Mouse (Mus musculus) kidney, adult 11 months (tissue): ENCODE measurements at regions not wholly inside any gene's neighbourhood (a gene's known extent, or its start where the extent isn't known, plus 50 kb on each side); places are given as distances from the start of the nearest gene placed in this dataset.

Experiments
- DNase-seq: peaks from one replicate; pipeline ENCODE4 v3.0.0; 2022

DNA sequence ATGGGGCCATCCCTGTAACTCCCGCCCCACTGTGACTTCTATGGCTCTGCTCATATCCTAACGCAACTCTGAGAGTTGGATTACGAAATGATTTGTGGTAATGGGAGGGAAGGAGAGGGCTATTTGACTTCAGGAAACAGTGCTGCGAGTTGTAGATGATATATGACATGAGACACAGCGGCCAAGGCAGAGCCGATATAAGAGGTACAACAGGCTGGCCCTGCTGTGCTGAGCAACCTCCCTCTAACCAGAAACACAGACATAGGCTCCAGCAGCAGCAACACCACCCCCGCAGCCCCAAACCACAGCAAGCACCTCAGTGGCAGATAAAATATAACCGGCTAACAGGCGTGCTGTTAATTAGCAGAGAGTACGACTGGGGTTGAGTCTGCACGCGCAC lies 312.5 kb upstream of the Mgmt start:
- no peak for DNase-seq

DNA sequence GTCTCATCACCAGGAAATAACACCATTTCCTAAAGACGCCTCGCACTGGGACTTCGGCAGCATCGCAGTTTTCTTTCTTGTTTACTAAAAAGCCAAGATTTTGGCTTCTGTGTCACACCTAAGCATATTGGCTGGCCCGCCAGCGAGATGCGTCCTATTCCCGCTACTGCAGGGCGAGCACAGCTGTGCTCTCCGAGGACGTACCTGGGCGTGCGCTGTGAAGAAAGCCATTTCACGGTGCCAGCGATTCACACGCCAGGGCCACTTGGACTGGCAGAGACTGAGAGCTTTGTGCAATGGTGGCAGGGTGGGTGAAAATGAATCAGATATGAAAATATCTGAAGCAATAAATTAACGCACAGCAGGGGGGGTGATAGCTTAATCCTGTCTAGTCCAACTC lies 310.1 kb upstream of the Mgmt start:
- no peak for DNase-seq

GRCm38 (mm10) chr7:136588491-136588890 lies 305.9 kb upstream of the Mgmt start:
- no peak for DNase-seq

GRCm38 (mm10) chr7:136590947-136591346 lies 303.5 kb upstream of the Mgmt start:
- no peak for DNase-seq

- no peak for DNase-seq
Measured at GRCm38 (mm10) chr7:136607278-136608120, 286.9 kb upstream of the Mgmt start.

DNA sequence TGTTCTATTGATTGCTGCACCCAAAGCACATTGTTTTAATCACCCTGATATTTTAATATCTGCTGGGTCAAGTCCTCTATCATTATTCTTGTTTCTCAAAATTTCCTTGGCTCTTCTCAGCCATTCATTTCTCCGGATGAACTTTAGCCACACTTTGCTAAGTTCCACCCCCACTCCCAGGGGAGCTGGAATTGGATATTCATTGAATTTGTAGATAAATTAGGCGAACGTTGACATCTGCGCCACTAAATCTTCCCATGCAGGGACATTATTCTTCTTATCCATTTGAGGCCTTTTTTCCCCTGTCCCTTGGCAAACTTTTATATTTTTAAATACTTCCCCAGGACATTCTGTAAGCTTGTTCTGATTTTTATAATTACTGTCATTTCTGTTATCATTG lies 280.9 kb upstream of the Mgmt start:
- peak; percentile 21 for DNase-seq

- no peak for DNase-seq
Measured at GRCm38 (mm10) chr7:136624496-136624895, 269.9 kb upstream of the Mgmt start.

- peak; percentile 57 for DNase-seq
Measured at GRCm38 (mm10) chr7:136631089-136631488, 263.3 kb upstream of the Mgmt start.

DNA sequence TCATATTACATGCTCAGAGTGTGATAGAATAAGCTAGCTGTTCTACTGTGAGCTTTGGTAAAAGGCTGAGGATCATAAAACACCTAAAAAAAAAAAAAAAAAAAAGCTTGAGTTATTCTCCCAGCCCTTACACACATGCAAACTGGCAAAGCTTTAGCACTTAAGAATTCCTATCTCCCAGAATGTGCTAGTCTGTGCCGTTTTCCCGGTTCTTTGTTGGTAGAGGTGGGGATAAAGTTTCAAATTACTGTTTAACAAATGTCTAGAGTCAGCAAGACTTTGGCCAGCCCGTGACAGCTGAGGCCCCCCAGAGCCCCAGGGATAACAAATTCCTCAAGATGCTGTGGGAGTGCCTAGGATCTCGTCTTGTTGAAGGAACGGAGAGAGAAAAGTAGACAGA lies 254.3 kb upstream of the Mgmt start:
- peak; percentile 43 for DNase-seq

DNA sequence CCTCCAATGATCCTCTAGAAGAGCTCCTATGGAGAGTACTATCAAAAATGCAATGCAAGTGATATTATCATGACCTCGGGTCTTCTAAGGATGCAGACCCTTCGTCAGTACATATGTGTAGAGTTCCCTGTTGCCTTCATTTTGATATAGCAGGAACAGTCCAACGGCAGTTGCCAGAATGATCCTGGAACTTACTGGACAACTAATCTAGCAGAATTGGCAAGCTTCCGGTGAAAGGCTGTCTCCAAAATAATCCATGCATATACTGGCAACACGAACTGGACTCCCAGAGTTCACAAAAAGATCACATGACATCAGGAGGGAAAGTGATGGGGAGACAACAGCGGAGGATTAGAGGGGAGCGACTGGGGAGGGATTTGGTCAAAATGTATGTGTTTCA lies 253.6 kb upstream of the Mgmt start:
- no peak for DNase-seq

GRCm38 (mm10) chr7:136649796-136650195 lies 244.6 kb upstream of the Mgmt start:
- no peak for DNase-seq

DNA sequence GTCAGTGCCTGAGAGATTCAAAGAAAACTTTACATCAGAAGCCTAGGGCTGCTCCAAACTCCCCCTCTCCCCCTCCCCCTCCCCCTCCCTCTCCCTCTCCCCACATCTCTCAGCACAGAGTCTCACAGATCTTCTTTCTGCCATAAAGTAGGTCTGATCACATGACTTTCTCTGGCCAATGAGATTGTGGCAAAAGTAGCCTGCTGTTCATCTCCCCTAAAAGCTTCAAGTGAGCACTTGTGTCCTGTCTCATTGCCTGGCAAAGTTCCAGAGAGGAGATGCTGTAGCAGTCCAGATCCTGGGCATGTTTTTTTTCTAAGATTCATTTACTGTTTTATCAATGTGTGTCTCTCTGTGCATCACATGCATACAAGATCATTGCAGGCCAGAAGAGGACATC lies 234.5 kb upstream of the Mgmt start:
- DNase-seq: no peak

- no peak for DNase-seq
Measured at GRCm38 (mm10) chr7:136660401-136660800, 234.0 kb upstream of the Mgmt start.

DNA sequence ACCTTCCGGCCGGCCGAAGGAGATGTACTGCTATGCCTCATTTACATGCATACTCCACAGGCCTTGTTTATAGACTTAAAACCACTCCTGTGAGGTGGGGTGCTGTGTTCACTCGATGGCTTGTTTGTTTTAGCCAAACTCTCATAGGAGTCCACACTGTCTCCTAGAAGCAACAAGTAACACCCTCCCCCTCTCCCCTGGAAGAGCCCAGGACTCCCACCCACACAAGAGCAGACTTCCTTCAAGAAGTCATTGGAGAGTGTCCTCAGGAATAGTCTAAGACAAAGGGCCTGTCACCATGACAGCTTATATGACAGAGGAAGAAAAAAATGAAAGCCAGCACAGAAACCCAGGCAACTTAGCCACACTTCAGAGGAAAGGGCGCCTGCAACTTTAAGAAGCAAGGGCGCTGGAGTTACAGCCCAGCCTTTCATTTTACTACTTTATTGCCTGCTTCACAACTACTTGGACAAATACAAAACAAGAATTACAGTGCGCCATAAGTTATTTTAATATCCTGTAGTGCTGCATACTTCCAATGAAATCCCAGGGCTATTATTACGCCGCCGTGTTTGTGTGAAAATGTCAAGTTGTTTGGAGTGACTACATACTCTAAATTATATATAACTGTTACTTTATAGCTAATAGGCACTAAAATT lies 229.9 kb upstream of the Mgmt start:
- no peak for DNase-seq

DNA sequence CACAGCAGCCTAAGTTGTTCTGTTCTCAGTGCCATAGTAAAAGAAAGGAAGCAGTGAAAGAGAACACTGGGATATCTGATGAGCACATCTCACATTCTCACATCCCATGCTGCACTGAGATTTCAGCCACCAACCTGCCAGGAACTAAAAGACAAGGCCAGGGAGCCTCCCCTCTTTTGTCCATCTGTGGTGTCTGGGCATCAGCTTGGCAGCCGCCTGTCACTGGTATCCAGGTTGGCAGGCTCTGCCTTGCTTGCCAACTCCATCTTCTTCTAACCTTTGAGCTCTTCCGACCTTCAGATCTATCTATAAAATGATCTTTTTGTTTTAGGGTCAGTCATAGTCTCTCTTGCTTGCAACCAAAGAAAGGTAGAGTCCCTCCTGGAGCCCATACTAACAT lies 228.5 kb upstream of the Mgmt start:
- no peak for DNase-seq

DNA sequence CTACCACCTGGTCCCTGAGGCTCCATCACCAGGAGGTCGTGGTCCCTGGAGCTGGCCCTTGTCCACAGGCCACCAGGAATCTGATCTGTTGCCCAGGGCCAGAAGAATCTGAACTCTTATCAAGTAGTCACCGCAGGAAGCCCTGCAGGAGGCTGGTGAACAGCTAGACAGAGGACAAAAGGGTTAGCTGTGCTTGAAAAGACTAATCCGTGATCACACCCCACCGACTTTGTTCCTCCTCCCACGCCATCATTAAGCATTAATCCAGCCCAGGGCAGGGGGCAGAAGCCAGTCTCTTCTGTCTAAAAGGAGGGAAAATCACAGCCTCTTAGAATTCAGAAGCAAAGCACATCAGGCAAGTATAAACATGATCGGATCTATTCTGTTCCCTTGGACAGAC lies 227.7 kb upstream of the Mgmt start:
- no peak for DNase-seq

DNA sequence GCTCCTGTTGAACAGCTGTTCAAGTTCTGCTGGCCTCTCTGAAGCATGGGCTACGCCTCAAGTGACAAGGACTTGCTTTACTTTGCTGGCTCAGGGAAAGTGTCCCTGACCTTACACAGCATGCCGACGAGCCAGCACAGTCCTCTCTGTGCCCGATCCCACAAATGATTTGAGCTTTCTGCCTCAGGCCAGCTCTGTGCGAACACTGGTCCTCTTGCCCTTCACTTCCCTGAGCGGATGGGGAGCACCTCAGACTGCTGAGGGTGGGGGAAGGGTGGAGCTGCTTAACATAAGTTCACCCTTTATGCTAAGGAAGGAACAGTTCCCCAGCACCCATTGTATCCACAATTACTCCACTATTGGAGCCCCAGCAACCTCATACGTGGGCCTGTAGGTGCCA lies 223.7 kb upstream of the Mgmt start:
- DNase-seq: no peak

DNA sequence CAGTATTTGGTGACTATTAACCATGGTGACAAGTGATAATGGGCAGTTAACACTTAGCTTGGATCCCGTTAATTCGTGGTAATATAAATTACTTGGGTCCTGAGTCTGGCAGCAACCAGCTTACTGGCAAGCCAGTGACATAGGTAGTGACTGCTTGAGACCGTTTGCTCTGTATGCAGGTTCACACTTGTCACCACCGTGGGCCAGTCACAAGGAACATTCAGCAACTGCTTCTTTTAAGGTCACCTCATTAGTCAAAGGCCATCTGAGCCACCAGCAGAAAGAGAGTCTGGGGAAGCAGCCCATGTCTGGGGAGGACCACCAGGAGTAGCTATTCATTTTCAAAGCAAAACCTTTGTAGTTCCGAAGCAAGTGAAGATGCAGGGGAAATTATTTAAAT lies 220.3 kb upstream of the Mgmt start:
- DNase-seq: no peak

DNA sequence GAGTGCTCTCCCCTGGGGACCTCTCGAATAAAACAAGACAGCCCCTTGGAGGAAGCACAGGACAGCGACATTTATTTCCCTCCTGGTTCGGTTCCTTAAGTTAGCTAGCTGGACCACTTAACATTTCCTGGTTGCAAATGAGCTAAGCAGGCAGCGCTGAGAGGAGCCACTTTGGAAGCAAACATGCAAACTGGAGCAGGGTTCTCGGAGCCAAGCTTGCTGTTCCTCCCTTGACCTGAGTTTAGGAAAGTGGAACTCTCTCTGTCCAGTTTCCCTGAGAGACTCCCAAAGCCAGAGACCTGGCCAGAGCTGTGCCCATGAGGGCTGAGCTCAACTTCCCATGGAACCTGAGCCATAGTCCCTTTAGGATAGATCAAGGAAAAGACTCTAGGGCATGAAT lies 219.4 kb upstream of the Mgmt start:
- DNase-seq: no peak

DNA sequence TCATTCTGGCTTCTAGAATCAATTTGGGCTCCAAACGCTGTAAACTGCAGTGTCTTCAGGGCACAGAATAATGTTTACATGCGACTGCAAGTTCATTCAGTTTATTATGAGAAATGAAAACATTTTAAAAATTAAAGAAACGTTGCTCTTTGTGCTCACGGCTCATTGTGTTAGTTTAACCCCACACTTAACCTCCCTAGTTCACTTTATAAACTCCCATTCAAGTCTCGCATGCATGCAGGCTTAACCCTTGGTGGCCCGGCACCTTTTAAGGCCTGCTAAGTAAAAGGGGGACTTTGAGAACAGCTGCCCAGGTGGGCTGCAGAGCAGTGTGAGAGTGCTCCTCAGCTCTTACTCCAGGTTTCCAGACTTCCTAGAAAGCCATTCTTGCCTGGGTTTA lies 218.3 kb upstream of the Mgmt start:
- no peak for DNase-seq

GRCm38 (mm10) chr7:136676987-136677545 lies 217.3 kb upstream of the Mgmt start:
- no peak for DNase-seq

DNA sequence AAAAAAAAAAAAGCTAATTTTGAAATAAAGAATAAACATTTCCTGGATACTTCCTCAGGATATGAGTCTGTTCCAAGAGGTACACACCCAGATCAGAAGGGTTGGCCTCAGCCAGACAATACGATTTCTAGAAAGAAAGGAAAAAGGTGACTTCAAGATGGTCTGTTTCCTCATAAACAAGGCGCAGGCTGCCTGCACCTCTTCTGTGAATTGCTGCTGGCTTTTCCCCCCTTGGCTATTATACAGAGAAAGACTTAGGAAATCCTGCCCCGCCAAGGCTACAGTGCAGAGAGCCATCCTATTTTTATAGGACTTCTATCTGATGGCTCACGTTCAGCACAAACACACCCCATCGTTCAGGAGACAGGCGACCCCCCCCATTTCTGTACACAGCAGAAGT lies 204.8 kb upstream of the Mgmt start:
- peak; percentile 25 for DNase-seq

- no peak for DNase-seq
Measured at GRCm38 (mm10) chr7:136706246-136706645, 188.2 kb upstream of the Mgmt start.
